Mouse (Mus musculus): ENCODE measurements at regions not wholly inside any gene's neighbourhood (a gene's known extent, or its start where the extent isn't known, plus 50 kb on each side); places are given as distances from the start of the nearest gene placed in this dataset.
A peak's percentile ranks its signal among the peaks of the same experiment; 100 is the strongest.

GRCm38 (mm10) chr9:47350301-47350700, 179.7 kb upstream of the Cadm1 start:
- DNase-seq, result no peak

GRCm38 (mm10) chr9:47351036-47351435, 178.9 kb upstream of the Cadm1 start:
- peak; percentile 37 for DNase-seq

GRCm38 (mm10) chr9:47353017-47353416, 177.0 kb upstream of the Cadm1 start:
- DNase-seq, result no peak

- DNase-seq, result no peak
Observed at GRCm38 (mm10) chr9:47353972-47354371, 176.0 kb upstream of the Cadm1 start.

- DNase-seq, result no peak
Observed at GRCm38 (mm10) chr9:47354423-47354822, 175.6 kb upstream of the Cadm1 start.

GRCm38 (mm10) chr9:47354866-47355265, 175.1 kb upstream of the Cadm1 start:
- DNase-seq, result no peak

- DNase-seq, result peak; percentile 60
Observed at GRCm38 (mm10) chr9:47357756-47358399, 172.1 kb upstream of the Cadm1 start.

GRCm38 (mm10) chr9:47358400-47358767, 171.6 kb upstream of the Cadm1 start:
- DNase-seq, result no peak

- DNase-seq, result no peak
Observed at GRCm38 (mm10) chr9:47363086-47363485, 166.9 kb upstream of the Cadm1 start.

GRCm38 (mm10) chr9:47364762-47365161, 165.2 kb upstream of the Cadm1 start:
- DNase-seq, result no peak

GRCm38 (mm10) chr9:47367266-47367957, 162.6 kb upstream of the Cadm1 start:
- DNase-seq, result no peak

- no peak for DNase-seq
Observed at GRCm38 (mm10) chr9:47368015-47368901, 161.7 kb upstream of the Cadm1 start.

- no peak for DNase-seq
Observed at GRCm38 (mm10) chr9:47372296-47372695, 157.7 kb upstream of the Cadm1 start.

GRCm38 (mm10) chr9:47374086-47374485, 155.9 kb upstream of the Cadm1 start:
- DNase-seq, result no peak

GRCm38 (mm10) chr9:47376645-47377044, 153.3 kb upstream of the Cadm1 start:
- no peak for DNase-seq

GRCm38 (mm10) chr9:47378541-47378940, 151.4 kb upstream of the Cadm1 start:
- no peak for DNase-seq

GRCm38 (mm10) chr9:47380361-47380760, 149.6 kb upstream of the Cadm1 start:
- no peak for DNase-seq

- no peak for DNase-seq
Observed at GRCm38 (mm10) chr9:47384185-47384854, 145.7 kb upstream of the Cadm1 start.

GRCm38 (mm10) chr9:47386646-47387045, 143.3 kb upstream of the Cadm1 start:
- DNase-seq, result no peak

- no peak for DNase-seq
Observed at GRCm38 (mm10) chr9:47387221-47387620, 142.8 kb upstream of the Cadm1 start.

- DNase-seq, result no peak
Observed at GRCm38 (mm10) chr9:47387716-47388300, 142.2 kb upstream of the Cadm1 start.

- DNase-seq, result peak; percentile 18
Observed at GRCm38 (mm10) chr9:47389901-47390300, 140.1 kb upstream of the Cadm1 start.

Data from adrenal gland, postnatal 14 days (tissue).